Mouse (Mus musculus) MEL (cell line): ENCODE data around the gene Nr2f6. TPM values are rescaled to one million over a fixed set of nuclear protein-coding genes. Genes with fewer than 3 reads are reported as not detected.

Experiments
- DNase-seq: peaks from one replicate; pipeline ENCODE4 v3.0.0; 2011; ENCODE audit warnings: low read depth, low spot score
- H3K27ac ChIP-seq: 2 replicates; pipeline ENCODE4 v1.5.1; 2012; ENCODE audit warnings: low read depth, mild to moderate bottlenecking, control low read depth, low read length, moderate library complexity; ENCODE audit not compliant: control insufficient read depth
- H3K27me3 ChIP-seq, 2 experiments: fragments of 150-350 bp in 1 of 2; sonication (generic) in 1 of 2; 2 replicates each; pipeline ENCODE4 v1.6.1; 2012; ENCODE audit warnings: low read length in 2 of 2, mild to moderate bottlenecking in 2 of 2, improper control_type of control experiment in 1 of 2, moderate library complexity in 1 of 2; ENCODE audit not compliant: insufficient read depth in 2 of 2, control insufficient read depth in 1 of 2
- H3K36me3 ChIP-seq, 2 experiments: 2 replicates each; pipeline ENCODE4 v1.6.1; 2012 to 2014; ENCODE audit warnings: low read length in 2 of 2, improper control_type of control experiment in 1 of 2, inconsistent platforms in 1 of 2, mild to moderate bottlenecking in 1 of 2; ENCODE audit not compliant: insufficient read depth in 2 of 2, control insufficient read depth in 1 of 2
- H3K4me1 ChIP-seq, 2 experiments: fragments of 150-350 bp in 1 of 2; sonication (generic) in 1 of 2; 2 replicates each; pipeline ENCODE4 v1.6.1; 2012; ENCODE audit warnings: low read length in 2 of 2, improper control_type of control experiment in 1 of 2, mild to moderate bottlenecking in 1 of 2; ENCODE audit not compliant: insufficient read depth in 2 of 2, control insufficient read depth in 1 of 2
- H3K4me3 ChIP-seq, 2 experiments: fragments of 150-350 bp in 1 of 2; sonication (generic) in 1 of 2; 2 replicates each; pipeline ENCODE4 v1.5.1; 2012; ENCODE audit warnings: low read depth in 2 of 2, low read length in 2 of 2, mild to moderate bottlenecking in 2 of 2, moderate library complexity in 2 of 2, control low read depth in 1 of 2, improper control_type of control experiment in 1 of 2; ENCODE audit not compliant: control insufficient read depth in 1 of 2, insufficient read depth in 1 of 2
- H3K79me2 ChIP-seq: 2 replicates; pipeline ENCODE4 v1.6.1; 2012; ENCODE audit warnings: mild to moderate bottlenecking, low read length, moderate library complexity; ENCODE audit not compliant: control insufficient read depth, poor library complexity, insufficient read depth
- H3K9ac ChIP-seq: 2 replicates; pipeline ENCODE4 v1.6.1; 2012; ENCODE audit warnings: low read depth, mild to moderate bottlenecking, control low read depth, low read length, moderate library complexity; ENCODE audit not compliant: control insufficient read depth, poor library complexity, severe bottlenecking
- H3K9me3 ChIP-seq: fragments of 150-350 bp; sonication (generic); replicated peaks from 2 replicates; pipeline ENCODE4 v1.6.1; 2012; ENCODE audit warnings: mild to moderate bottlenecking, low read length, improper control_type of control experiment, moderate library complexity; ENCODE audit not compliant: insufficient read depth
- BHLHE40 ChIP-seq: IDR thresholded peaks from 2 replicates; pipeline ENCODE4 v1.6.1; 2012; ENCODE audit warnings: low read depth, mild to moderate bottlenecking, inconsistent platforms, low read length, improper control_type of control experiment, borderline replicate concordance
- CHD1 ChIP-seq: IDR thresholded peaks from 2 replicates; pipeline ENCODE4 v1.6.1; 2012; ENCODE audit warnings: low read depth, mild to moderate bottlenecking, inconsistent platforms, low read length, improper control_type of control experiment
- CHD2 ChIP-seq: IDR thresholded peaks from 2 replicates; pipeline ENCODE4 v1.6.1; 2011; ENCODE audit warnings: low read length, improper control_type of control experiment
- CTCF ChIP-seq, 3 experiments: IDR thresholded peaks in 2 of 3; conservative IDR thresholded peaks in 1 of 3; 2 replicates each; pipeline ENCODE4 v1.5.1; 2011 to 2012; ENCODE audit warnings: low read length in 3 of 3, low read depth in 2 of 3, mild to moderate bottlenecking in 2 of 3, improper control_type of control experiment in 1 of 3, inconsistent platforms in 1 of 3, mixed read lengths in 1 of 3, moderate library complexity in 1 of 3; ENCODE audit not compliant: control insufficient read depth in 1 of 3, insufficient read depth in 1 of 3, poor library complexity in 1 of 3, severe bottlenecking in 1 of 3
- E2F4 ChIP-seq: IDR thresholded peaks from 2 replicates; pipeline ENCODE4 v1.6.1; 2011; ENCODE audit warnings: low read depth, low read length, improper control_type of control experiment, borderline replicate concordance
- ELF1 ChIP-seq: IDR thresholded peaks from 2 replicates; pipeline ENCODE4 v1.6.1; 2014; ENCODE audit warnings: low read depth, mild to moderate bottlenecking, inconsistent platforms, low read length, improper control_type of control experiment, moderate library complexity
- ETS1 ChIP-seq: IDR thresholded peaks from 2 replicates; pipeline ENCODE4 v1.6.1; 2012; ENCODE audit warnings: low read depth, mild to moderate bottlenecking, inconsistent platforms, low read length, improper control_type of control experiment, moderate library complexity
- GATA1 ChIP-seq: IDR thresholded peaks from 2 replicates; pipeline ENCODE4 v1.6.1; 2011; ENCODE audit warnings: low read depth, low read length, improper control_type of control experiment
- HCFC1 ChIP-seq: IDR thresholded peaks from 2 replicates; pipeline ENCODE4 v1.6.1; 2012; ENCODE audit warnings: low read depth, mild to moderate bottlenecking, inconsistent platforms, low read length, improper control_type of control experiment, moderate library complexity
- JUND ChIP-seq: IDR thresholded peaks from 2 replicates; pipeline ENCODE4 v1.6.1; 2011; ENCODE audit warnings: low read depth, mild to moderate bottlenecking, improper control_type of control experiment, low read length
- MEF2A ChIP-seq: IDR thresholded peaks from 2 replicates; pipeline ENCODE4 v1.6.1; 2014; ENCODE audit warnings: low read depth, mild to moderate bottlenecking, inconsistent platforms, low read length, improper control_type of control experiment; ENCODE audit not compliant: poor library complexity, insufficient replicate concordance, severe bottlenecking; ENCODE audit errors: extremely low read depth
- MXI1 ChIP-seq: IDR thresholded peaks from 2 replicates; pipeline ENCODE4 v1.6.1; 2011; ENCODE audit warnings: mild to moderate bottlenecking, low read depth, low read length, improper control_type of control experiment
- MYB ChIP-seq: IDR thresholded peaks from 2 replicates; pipeline ENCODE4 v1.6.1; 2011; ENCODE audit warnings: mild to moderate bottlenecking, low read depth, low read length, improper control_type of control experiment
- MYC ChIP-seq: IDR thresholded peaks from 2 replicates; pipeline ENCODE4 v1.6.1; 2011; ENCODE audit warnings: low read depth, mild to moderate bottlenecking, low read length, improper control_type of control experiment, moderate library complexity
- NRF1 ChIP-seq: IDR thresholded peaks from 2 replicates; pipeline ENCODE4 v1.6.1; 2014; ENCODE audit warnings: low read depth, mild to moderate bottlenecking, inconsistent platforms, low read length, improper control_type of control experiment, moderate library complexity; ENCODE audit not compliant: poor library complexity, insufficient read depth, severe bottlenecking
- POLR2A ChIP-seq, 2 experiments: IDR thresholded peaks; 2 replicates each; pipeline ENCODE4 v1.6.1; 2011 to 2012; ENCODE audit warnings: low read length in 2 of 2, mild to moderate bottlenecking in 2 of 2, control low read depth in 1 of 2, improper control_type of control experiment in 1 of 2, low read depth in 1 of 2, moderate library complexity in 1 of 2; ENCODE audit not compliant: control insufficient read depth in 1 of 2, insufficient read depth in 1 of 2, poor library complexity in 1 of 2
- POLR2AphosphoS2 ChIP-seq: IDR thresholded peaks from 2 replicates; pipeline ENCODE4 v1.6.1; 2011; ENCODE audit warnings: low read length, improper control_type of control experiment
- POLR2AphosphoS5 ChIP-seq: IDR thresholded peaks from 2 replicates; pipeline ENCODE4 v1.6.1; 2012; ENCODE audit warnings: low read depth, borderline replicate concordance, mild to moderate bottlenecking, inconsistent platforms, low read length, moderate library complexity, mixed read lengths
- RAD21 ChIP-seq: IDR thresholded peaks from 2 replicates; pipeline ENCODE4 v1.6.1; 2011; ENCODE audit warnings: mild to moderate bottlenecking, low read depth, low read length, improper control_type of control experiment
- RCOR1 ChIP-seq: IDR thresholded peaks from 2 replicates; pipeline ENCODE4 v1.6.1; 2012; ENCODE audit warnings: low read depth, mild to moderate bottlenecking, inconsistent platforms, low read length, improper control_type of control experiment
- SIN3A ChIP-seq: IDR thresholded peaks from 2 replicates; pipeline ENCODE4 v1.6.1; 2012; ENCODE audit warnings: low read length, improper control_type of control experiment, inconsistent platforms
- SMC3 ChIP-seq: IDR thresholded peaks from 2 replicates; pipeline ENCODE4 v1.6.1; 2011; ENCODE audit warnings: low read depth, low read length, improper control_type of control experiment
- TAL1 ChIP-seq: IDR thresholded peaks from 2 replicates; pipeline ENCODE4 v1.6.1; 2012; ENCODE audit warnings: mild to moderate bottlenecking, inconsistent platforms, low read length, moderate library complexity, mixed read lengths
- TBP ChIP-seq: IDR thresholded peaks from 2 replicates; pipeline ENCODE4 v1.8.0; 2011; ENCODE audit warnings: low read depth, low read length, improper control_type of control experiment
- UBTF ChIP-seq: IDR thresholded peaks from 2 replicates; pipeline ENCODE4 v1.6.1; 2012; ENCODE audit warnings: low read depth, mild to moderate bottlenecking, inconsistent platforms, low read length, improper control_type of control experiment, moderate library complexity, borderline replicate concordance; ENCODE audit not compliant: insufficient read depth
- USF1 ChIP-seq: IDR thresholded peaks from 2 replicates; pipeline ENCODE4 v1.6.1; 2014; ENCODE audit warnings: low read depth, mild to moderate bottlenecking, inconsistent platforms, low read length, improper control_type of control experiment, moderate library complexity
- ZC3H11A ChIP-seq: IDR thresholded peaks from 2 replicates; pipeline ENCODE4 v1.6.1; 2012; ENCODE audit warnings: low read depth, mild to moderate bottlenecking, inconsistent platforms, low read length, improper control_type of control experiment
- ZKSCAN1 ChIP-seq: IDR thresholded peaks from 2 replicates; pipeline ENCODE4 v1.6.1; 2012; ENCODE audit warnings: low read depth, mild to moderate bottlenecking, inconsistent platforms, low read length, improper control_type of control experiment, moderate library complexity
- ZMIZ1 ChIP-seq: IDR thresholded peaks from 2 replicates; pipeline ENCODE4 v1.6.1; 2012; ENCODE audit warnings: low read depth, mild to moderate bottlenecking, inconsistent platforms, low read length, improper control_type of control experiment, moderate library complexity
- ZNF384 ChIP-seq: IDR thresholded peaks from 2 replicates; pipeline ENCODE4 v1.6.1; 2012; ENCODE audit warnings: low read depth, mild to moderate bottlenecking, inconsistent platforms, low read length, improper control_type of control experiment
- polyA plus RNA-seq, 2 experiments: library from polyadenylated mRNA; stranded (reverse) in 1 of 2; unstranded in 1 of 2; fragments of >175 nt in 1 of 2; fragments of >200 nt in 1 of 2; gene quantifications; 2 replicates each; pipeline versions ENCODE4 v1.2.1 to v1.2.4; 2012; ENCODE audit warnings: low replicate concordance in 2 of 2, low read depth in 1 of 2; ENCODE audit not compliant: insufficient read length in 2 of 2, insufficient read depth in 1 of 2, missing spikeins in 1 of 2
- total RNA-seq: library from RNA; depleted of rRNA; stranded (reverse); fragments of 300-350 nt; gene quantifications from 2 replicates; pipeline ENCODE4 v1.2.3, GENCODE M21; 2012

Nr2f6 gene
- total and polyA plus RNA-seq, 3 experiments = 29.6 to 48.3 TPM; not detected in 1

GRCm38 (mm10) chr8:71346581-71346980 is 35.2 kb downstream of the Nr2f6 start:
- no peak for DNase-seq
- H3K27ac ChIP-seq = no peak overlapping the region
- TF ChIP-seq SMC3 (no peak), POLR2AphosphoS5 (no peak), ZMIZ1 (no peak), RCOR1 (no peak), MYC (no peak), HCFC1 (no peak), ZKSCAN1 (no peak), ZC3H11A (no peak), SIN3A (no peak), TAL1 (no peak), TBP (no peak), POLR2A (IDR thresholded peaks at IDR 0.05; ENCODE audit: control insufficient read depth in 1 of 2, insufficient read depth in 1 of 2, low read depth in 1 of 2, low read length in 2 of 2, poor library complexity in 1 of 2) (no peak), CHD2 (no peak), CTCF (IDR thresholded peaks at IDR 0.05 in 2 of 3, conservative IDR thresholded peaks at IDR 0.05 in 1 of 3; ENCODE audit: control insufficient read depth in 1 of 3, insufficient read depth in 1 of 3, low read depth in 2 of 3, low read length in 3 of 3, poor library complexity in 1 of 3, severe bottlenecking in 1 of 3) (no peak), ELF1 (no peak), USF1 (no peak), ETS1 (no peak)
- TF ChIP-seq, all 39 proteins: peak for 0
- Histone ChIP-seq H3K27me3 (no peaks in the 10 kb centered on the region), H3K36me3 (peaks cover 0 to 5% of the 10 kb centered on the region in 2 experiments; a peak in 2 of 4 replicates), H3K4me3 (no peak overlapping the region), H3K9me3 (no peaks in the 10 kb centered on the region), H3K9ac (no peak overlapping the region), H3K4me1 (no peaks in the 10 kb centered on the region), H3K79me2 (no peaks in the 10 kb centered on the region)

GRCm38 (mm10) chr8:71340625-71341024 is 41.1 kb downstream of the Nr2f6 start:
- TF ChIP-seq GATA1 (no peak), RAD21 (peak; percentile 53), SIN3A (no peak), POLR2AphosphoS5 (no peak), UBTF (no peak), POLR2A (IDR thresholded peaks at IDR 0.05; ENCODE audit: control insufficient read depth in 1 of 2, insufficient read depth in 1 of 2, low read depth in 1 of 2, low read length in 2 of 2, poor library complexity in 1 of 2) (no peak), MEF2A (no peak), CHD2 (no peak), E2F4 (no peak), ZNF384 (no peak), ZC3H11A (no peak), CHD1 (no peak), JUND (no peak), BHLHE40 (no peak), CTCF (IDR thresholded peaks at IDR 0.05 in 2 of 3, conservative IDR thresholded peaks at IDR 0.05 in 1 of 3; ENCODE audit: control insufficient read depth in 1 of 3, insufficient read depth in 1 of 3, low read depth in 2 of 3, low read length in 3 of 3, poor library complexity in 1 of 3, severe bottlenecking in 1 of 3) (peak; percentile 48 to 74 (median 65); a peak in 5 of 6 replicates), HCFC1 (no peak), POLR2AphosphoS2 (no peak), USF1 (no peak), TAL1 (no peak), SMC3 (peak; percentile 52), ETS1 (no peak), MYC (no peak), NRF1 (no peak), MXI1 (no peak), MYB (no peak)
- H3K9me3 ChIP-seq = no peaks in the 10 kb centered on the region
- H3K4me3 ChIP-seq = no peak overlapping the region
- H3K79me2 ChIP-seq = no peaks in the 10 kb centered on the region
- no peaks in the 10 kb centered on the region for H3K27me3 ChIP-seq
- peak; percentile 60 for DNase-seq
- no peak overlapping the region for H3K9ac ChIP-seq
- no peak overlapping the region for H3K27ac ChIP-seq
- H3K36me3 ChIP-seq = peaks cover 0 to 3% of the 10 kb centered on the region in 2 experiments; a peak in 2 of 4 replicates
- no peaks in the 10 kb centered on the region for H3K4me1 ChIP-seq
